Mouse (Mus musculus): ENCODE measurements around the gene Arhgef3.
"Not testable (repeated sequence)": the region's sequence is repeated elsewhere in the genome, so short reads cannot be mapped to it uniquely, and the experiment has no call there.

Gene Arhgef3

DNA sequence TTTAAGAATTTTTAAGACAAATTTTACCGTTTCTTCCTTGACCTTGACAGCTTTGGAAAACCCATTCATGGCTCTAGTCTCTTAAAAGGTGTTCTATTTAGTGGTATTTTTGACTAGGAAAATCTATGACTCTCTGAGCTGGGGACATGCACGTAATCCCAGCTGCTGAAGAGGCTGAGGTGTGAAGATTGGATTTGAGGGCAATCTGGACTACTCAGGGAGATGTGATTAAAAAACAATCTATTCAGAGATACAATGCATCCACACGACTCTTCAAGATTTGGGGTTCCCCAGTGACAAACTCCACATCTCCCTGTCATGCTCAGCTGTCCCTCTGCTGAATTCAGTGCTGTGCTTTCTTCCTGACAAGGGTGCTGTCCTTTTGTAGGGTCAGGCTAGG lies 84.4 kb downstream of the Arhgef3 start:
- DNase-seq, result no peak

DNA sequence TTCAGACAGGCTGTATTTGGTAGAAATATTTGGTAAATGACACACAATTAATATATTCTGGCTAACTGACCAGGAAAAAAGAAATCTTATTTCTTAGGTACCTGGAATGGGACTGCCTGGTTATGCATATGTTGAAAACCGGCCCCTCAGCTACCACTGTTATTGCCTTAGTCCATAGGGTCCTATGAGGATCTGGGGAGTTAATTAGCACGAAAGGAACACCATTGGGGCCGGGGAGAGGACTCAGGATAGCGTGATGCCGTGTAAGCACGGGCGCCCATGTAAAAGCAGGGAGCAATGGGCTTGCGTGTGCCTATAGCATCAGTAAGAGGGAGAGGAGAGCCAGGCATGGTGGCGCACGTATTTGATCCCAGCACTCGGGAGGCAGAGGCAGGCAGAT lies 85.2 kb downstream of the Arhgef3 start:
- DNase-seq, result no peak

- DNase-seq, result no peak
Observed at GRCm38 (mm10) chr14:27200743-27201576, 86.3 kb downstream of the Arhgef3 start.

- DNase-seq, result no peak
Observed at GRCm38 (mm10) chr14:27201824-27202223, 87.1 kb downstream of the Arhgef3 start.

- DNase-seq, result no peak
Observed at GRCm38 (mm10) chr14:27204704-27205103, 90.0 kb downstream of the Arhgef3 start.

GRCm38 (mm10) chr14:27206443-27206842 lies 91.7 kb downstream of the Arhgef3 start:
- DNase-seq, result no peak

- no peak for DNase-seq
Observed at GRCm38 (mm10) chr14:27209542-27209941, 94.8 kb downstream of the Arhgef3 start.

DNA sequence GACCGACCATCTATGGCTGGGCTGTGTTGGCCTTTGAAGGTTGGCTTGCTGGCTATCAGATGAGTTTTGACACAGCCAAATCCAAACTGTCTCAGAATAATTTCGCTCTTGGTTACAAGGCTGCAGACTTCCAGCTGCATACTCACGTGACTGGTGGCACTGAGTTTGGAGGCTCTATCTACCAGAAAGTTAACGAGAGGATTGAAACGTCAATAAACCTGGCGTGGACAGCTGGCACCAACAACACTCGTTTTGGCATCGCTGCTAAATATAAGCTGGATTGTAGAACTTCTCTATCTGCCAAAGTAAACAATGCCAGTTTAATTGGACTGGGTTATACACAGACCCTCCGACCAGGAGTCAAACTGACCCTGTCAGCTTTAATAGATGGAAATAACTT lies 96.1 kb downstream of the Arhgef3 start:
- DNase-seq, result not testable (repeated sequence)

DNA sequence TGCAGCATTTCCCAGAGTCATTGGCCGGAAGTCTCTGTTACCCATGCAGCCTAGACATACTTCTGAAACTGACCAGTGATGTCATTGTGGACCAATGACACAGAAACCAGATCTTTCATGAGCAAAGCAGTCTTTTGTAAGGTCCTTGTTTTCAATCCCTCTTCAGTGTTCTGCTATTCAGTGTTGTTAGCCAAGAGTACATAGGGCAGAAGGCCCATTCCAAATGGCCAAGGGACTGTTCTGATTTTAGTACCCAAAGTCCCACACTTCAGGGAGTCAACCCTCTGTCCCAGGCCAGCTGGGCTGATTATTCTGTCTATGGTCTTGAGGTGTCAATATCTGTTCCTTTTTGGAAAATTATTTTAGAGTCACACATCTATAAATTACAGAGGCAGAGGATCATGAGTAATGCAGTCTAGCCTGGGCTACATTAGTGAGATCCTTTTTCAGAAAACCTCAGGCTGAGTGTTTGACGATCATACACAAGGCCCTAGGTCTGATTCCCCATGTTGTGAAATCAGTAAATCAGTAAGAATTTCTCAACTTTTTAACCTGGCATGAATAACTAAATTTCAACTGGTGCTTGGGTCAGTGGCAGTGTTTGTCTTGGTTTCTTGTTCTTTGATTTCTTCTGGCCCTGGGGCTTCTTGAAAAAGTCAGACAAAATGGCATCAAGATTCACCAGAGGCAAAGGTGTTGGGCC lies 97.2 kb downstream of the Arhgef3 start:
- DNase-seq, result no peak

DNA sequence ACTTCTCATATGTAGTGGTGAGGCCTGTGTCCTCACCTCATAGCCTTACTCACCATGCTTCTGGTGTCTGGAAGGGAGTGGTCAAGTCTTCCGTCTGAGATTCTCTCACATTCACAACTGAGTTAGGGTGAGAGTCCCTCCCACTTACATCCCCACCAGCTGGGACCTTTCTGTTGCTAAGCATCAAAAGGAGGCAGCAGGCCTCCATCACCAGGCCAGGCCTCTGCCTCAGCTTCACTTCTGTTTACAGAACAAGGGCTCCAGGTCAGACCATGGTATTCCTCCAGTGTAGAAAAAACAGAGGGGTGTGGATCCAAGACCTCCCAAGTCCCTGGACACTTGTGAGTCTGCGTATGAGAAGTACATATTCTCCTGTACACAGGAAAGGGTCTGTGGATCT lies 99.5 kb downstream of the Arhgef3 start:
- DNase-seq, result no peak

GRCm38 (mm10) chr14:27219668-27220067 lies 105.0 kb downstream of the Arhgef3 start:
- no peak for DNase-seq

DNA sequence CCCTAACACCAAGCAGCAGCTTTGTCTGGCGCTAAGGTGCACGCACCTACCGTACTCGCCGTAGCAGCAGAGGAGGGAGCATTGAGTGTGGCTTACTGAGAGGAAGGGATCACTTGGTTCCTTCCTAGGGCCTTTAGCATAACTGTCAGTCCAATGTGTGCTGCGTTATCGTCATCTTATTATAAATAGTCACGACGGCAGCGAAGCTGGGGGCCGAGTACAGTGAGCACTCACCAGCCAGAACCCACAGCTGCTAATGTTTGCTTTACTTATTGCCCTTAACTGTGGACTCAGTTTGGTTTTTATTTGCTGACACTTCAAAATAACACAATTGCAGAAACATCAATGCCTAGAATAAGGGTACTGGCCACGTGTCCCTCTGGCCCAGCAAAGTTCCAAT lies 105.6 kb downstream of the Arhgef3 start:
- DNase-seq, result no peak

DNA sequence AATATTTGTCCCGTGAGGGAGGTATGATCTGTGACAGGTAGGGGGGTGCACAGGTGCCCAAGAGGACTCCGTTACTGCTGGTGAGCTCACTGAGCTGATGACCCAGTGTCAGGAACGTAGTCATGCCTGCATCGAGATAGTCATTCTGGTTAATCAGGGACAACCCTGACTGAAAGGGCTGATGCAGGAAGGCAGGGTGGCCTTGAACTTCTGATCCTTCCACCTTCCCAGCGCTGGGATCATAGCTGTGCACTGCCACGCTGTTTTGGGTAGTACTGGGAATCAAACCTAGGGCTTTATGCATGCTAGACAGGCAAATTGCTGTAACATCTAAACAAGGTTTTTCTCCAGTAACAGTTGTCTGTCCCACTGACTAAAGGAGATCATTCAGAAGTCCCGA lies 109.9 kb downstream of the Arhgef3 start:
- no peak for DNase-seq

- DNase-seq, result no peak
Observed at GRCm38 (mm10) chr14:27226288-27226687, 111.6 kb downstream of the Arhgef3 start.

- DNase-seq, result no peak
Observed at GRCm38 (mm10) chr14:27228288-27228687, 113.6 kb downstream of the Arhgef3 start.

- DNase-seq, result peak in 1 of 2 experiments; percentile 19
Observed at GRCm38 (mm10) chr14:27228941-27229371, 114.3 kb downstream of the Arhgef3 start.

- DNase-seq, result peak; percentile 41 to 50
Observed at GRCm38 (mm10) chr14:27229441-27230147, 114.9 kb downstream of the Arhgef3 start.

- DNase-seq, result peak in 1 of 2 experiments; percentile 32
Observed at GRCm38 (mm10) chr14:27230262-27231022, 115.7 kb downstream of the Arhgef3 start.

DNA sequence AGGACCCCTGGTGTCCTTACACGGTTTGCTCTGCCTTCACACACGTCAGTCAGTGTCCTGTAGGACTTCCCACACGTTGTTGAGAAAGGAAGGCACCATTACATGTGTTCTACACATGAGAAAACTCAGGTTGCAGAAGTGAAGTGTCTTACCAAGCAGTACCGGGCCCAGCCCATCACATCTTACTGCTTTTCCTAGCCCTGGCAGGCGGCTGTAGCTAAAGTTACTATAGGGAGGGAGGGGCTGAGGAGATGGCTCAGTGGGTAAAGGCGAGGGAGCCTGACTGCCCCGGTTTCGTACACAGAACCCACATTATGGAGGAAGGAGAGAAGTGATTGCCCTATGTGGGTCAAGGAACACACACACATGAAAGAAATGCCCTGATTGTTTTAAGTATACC lies 116.8 kb downstream of the Arhgef3 start:
- no peak for DNase-seq

DNA sequence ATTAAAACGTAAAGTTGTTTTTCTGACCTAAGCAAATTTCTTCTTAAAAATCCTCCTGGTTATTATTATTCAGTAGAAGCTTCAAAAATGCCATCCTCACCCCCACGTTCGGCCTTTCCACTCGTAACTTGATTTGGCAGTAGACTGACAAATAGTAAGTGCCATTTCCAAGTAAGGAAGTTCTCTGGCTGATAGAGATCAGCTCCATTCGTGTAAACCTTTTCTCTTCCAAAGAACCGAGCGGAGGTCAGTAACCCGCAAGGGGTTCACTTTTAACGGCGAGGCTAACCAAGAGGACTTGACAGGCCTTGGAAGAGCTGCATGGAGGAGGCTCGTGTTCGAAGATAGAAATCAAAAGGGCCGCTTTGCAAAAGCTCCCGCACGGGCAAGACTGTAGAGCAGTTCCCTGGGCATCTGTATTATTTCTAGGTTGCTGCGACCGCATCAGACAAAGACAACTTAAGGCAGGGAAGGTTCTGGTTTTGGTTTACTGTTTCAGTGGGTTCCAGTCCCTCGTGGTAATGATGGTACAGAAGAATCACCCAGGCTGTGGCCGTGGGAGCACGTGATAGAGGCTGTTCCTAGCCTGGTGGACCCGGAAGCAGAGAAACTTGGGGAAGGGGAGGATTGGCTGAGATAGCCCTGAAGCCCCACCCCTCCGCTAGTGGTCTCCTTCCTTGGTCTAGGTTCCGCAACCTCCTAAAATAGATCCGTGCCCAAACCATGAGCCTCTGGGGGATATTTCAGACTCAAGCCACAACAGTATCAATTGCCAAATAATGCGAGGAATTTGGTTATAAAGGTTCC lies 117.5 kb downstream of the Arhgef3 start:
- no peak for DNase-seq

DNA sequence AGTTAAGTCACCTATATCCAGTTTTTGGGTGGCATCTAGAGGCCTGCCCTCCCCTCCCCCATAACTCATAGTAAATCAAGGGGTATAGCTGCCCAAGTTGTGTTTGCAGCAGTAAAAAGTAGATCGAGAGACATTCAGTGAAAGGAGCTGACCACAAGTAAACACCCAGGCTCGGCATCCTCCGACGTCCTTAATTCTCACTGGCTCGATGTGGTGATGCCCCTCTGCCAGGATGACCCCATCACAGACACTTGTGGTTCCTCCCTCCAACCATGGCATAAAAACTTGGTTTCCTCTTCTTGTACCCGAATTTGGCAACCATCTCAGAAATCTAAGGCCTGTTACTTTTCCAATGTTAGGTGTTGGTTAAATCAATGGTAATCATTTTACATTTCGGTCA lies 118.4 kb downstream of the Arhgef3 start:
- no peak for DNase-seq

DNA sequence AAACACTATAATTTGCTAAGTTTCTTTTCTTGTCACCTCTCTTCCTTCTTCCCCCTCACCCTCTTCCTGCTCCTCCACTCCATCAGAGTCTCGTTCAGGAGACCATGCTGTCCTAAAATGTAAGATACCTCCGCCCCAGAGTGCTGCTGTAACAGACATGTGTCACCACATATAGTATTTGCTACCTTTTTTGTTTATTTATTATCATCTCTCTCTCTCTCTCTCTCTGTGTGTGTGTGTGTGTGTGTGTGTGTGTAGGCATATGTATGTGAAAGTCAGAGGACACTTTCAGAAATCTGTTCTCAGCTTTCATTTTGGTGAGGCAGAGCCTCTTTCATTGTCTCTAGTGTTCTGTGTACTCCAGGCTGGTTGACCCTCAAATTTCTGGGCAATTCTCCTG lies 119.0 kb downstream of the Arhgef3 start:
- no peak for DNase-seq

Measured in spleen, adult 18-20 months (tissue).